Mouse (Mus musculus) lung, postnatal 0 days (tissue): ENCODE results near the gene Slc12a3. TPM values are rescaled to one million over a fixed set of nuclear protein-coding genes. Genes with fewer than 3 reads are reported as not detected.

Source experiments
- ATAC-seq: fragments of 200-750 bp; cut with Nextera tagmentation; 2 replicates; pipeline ENCODE4 v1.8.0; 2017; ENCODE audit warnings: moderate library complexity
- DNase-seq: peaks from one replicate; pipeline ENCODE4 v3.0.0-alpha.2; 2016; ENCODE audit warnings: low spot score
- H3K27ac ChIP-seq: fragments of 300-500 bp; sonication (generic); 2 replicates; pipeline ENCODE4 v1.5.1; 2014; ENCODE audit warnings: antibody characterized with exemption, mild to moderate bottlenecking, low read length, mixed read lengths
- H3K27me3 ChIP-seq: fragments of 300-500 bp; sonication (generic); replicated peaks from 2 replicates; pipeline ENCODE4 v1.6.1; 2014; ENCODE audit warnings: low read length, mixed read lengths; ENCODE audit not compliant: insufficient read depth
- H3K36me3 ChIP-seq: fragments of 300-500 bp; sonication (generic); 2 replicates; pipeline ENCODE4 v1.6.1; 2014; ENCODE audit warnings: low read length, mixed read lengths; ENCODE audit not compliant: insufficient read depth
- H3K4me1 ChIP-seq: fragments of 300-500 bp; sonication (generic); 2 replicates; pipeline ENCODE4 v1.6.1; 2014; ENCODE audit warnings: antibody characterized with exemption, low read depth, low read length, mixed read lengths; ENCODE audit not compliant: insufficient read depth
- H3K4me2 ChIP-seq: fragments of 300-500 bp; sonication (generic); replicated peaks from 2 replicates; pipeline ENCODE4 v1.6.1; 2014; ENCODE audit warnings: low read depth, mild to moderate bottlenecking, low read length, moderate library complexity, mixed read lengths
- H3K4me3 ChIP-seq: fragments of 300-500 bp; sonication (generic); 2 replicates; pipeline ENCODE4 v1.5.1; 2014; ENCODE audit warnings: low read depth, low read length
- H3K9ac ChIP-seq: fragments of 300-500 bp; sonication (generic); replicated peaks from 2 replicates; pipeline ENCODE4 v1.6.1; 2014; ENCODE audit warnings: low read depth, mild to moderate bottlenecking
- H3K9me3 ChIP-seq: fragments of 300-500 bp; sonication (generic); 2 replicates; pipeline ENCODE4 v1.6.1; 2016; ENCODE audit warnings: low read length, mixed read lengths
- CTCF ChIP-seq: IDR thresholded peaks from 2 replicates; pipeline ENCODE4 v1.5.1; 2016; ENCODE audit warnings: antibody characterized with exemption, mild to moderate bottlenecking
- EP300 ChIP-seq: IDR thresholded peaks from 2 replicates; pipeline ENCODE4 v1.6.1; 2016; ENCODE audit warnings: antibody characterized with exemption, mild to moderate bottlenecking, control low read depth
- WGBS: fragments of 180-500 bp; shearing (Covaris S2); extraction: QIAGEN DNeasy Blood & Tissue Kit; methylation state at CpG from one replicate; pipeline ENCODE4 v1.1.7; 2014; 5-methylcytosine and 5-hydroxymethylcytosine counted together
- polyA plus RNA-seq: library from polyadenylated mRNA; unstranded; fragments of >200 nt; fragmentation: Nextera tagmentation; extraction: Ambion mirVana; gene quantifications from 2 replicates; pipeline ENCODE4 v1.2.1, GENCODE M21; 2015

The Slc12a3 gene
- polyA plus RNA-seq, 1 experiment from 2014 or later, result 0.12 TPM

DNA sequence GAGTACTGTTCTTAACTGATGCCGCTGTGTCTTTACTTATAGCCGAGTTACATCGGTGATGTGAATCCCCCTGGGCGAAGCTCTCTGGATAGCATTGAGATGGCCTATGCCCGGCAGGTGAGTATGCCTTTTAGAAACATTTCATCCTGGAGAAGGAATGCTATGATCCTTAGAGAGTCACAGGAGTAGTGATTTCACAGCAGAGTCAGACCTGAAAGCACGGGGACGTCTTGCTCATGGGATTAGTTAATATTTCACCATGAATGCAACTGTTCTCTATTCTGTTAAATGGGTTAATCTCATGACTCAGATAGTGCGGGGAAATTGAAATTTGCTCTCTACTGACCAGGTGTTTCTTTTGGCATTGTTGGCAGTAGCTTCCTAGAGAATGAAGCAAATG lies 36.4 kb upstream of the Slc12a3 start:
- Histone ChIP-seq H3K4me2 (no peak overlapping the region), H3K4me1 (peaks cover 1% of the 10 kb centered on the region; the same call in 1 of the 2 replicates), H3K36me3 (no peaks in the 10 kb centered on the region), H3K27ac (no peak overlapping the region), H3K4me3 (no peak overlapping the region), H3K27me3 (no peaks in the 10 kb centered on the region), H3K9me3 (no peaks in the 10 kb centered on the region), H3K9ac (no peak overlapping the region)
- no peak for ATAC-seq
- TF ChIP-seq CTCF, result no peak
- TF ChIP-seq EP300, result no peak
- DNase-seq, result no peak
- 81% methylated on average over 8 of the region's 8 CpGs for WGBS

DNA sequence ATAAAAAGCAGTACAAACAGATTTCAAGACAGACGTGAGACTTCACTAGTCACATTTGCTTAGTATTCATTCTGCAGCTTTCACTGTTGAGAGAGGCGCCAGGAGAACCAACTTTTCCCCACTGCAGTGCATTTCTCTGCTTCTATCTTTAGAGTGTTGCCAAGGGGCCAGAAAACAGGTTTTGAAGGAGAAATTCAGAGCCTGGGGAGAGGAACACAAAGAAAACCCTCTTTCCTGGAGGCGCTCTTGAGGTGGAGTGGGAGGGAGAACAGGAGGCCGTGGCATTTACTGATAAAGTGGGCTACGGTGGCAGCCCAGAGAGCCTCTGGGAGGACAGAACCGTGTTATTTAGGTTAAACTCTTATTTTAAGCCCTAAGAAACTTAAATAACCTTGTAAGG lies 33.3 kb upstream of the Slc12a3 start:
- Histone ChIP-seq H3K4me2 (no peak overlapping the region), H3K4me3 (no peak overlapping the region), H3K4me1 (peaks cover 5% of the 10 kb centered on the region; the same call in 1 of the 2 replicates), H3K9me3 (no peaks in the 10 kb centered on the region), H3K36me3 (no peaks in the 10 kb centered on the region), H3K27me3 (no peaks in the 10 kb centered on the region), H3K27ac (peak overlapping the region; percentile 77), H3K9ac (no peak overlapping the region)
- TF ChIP-seq EP300 (no peak), CTCF (no peak)
- 52% methylated on average over 6 of the region's 6 CpGs for WGBS
- ATAC-seq, result peak; percentile 59
- peak; percentile 76 for DNase-seq

DNA sequence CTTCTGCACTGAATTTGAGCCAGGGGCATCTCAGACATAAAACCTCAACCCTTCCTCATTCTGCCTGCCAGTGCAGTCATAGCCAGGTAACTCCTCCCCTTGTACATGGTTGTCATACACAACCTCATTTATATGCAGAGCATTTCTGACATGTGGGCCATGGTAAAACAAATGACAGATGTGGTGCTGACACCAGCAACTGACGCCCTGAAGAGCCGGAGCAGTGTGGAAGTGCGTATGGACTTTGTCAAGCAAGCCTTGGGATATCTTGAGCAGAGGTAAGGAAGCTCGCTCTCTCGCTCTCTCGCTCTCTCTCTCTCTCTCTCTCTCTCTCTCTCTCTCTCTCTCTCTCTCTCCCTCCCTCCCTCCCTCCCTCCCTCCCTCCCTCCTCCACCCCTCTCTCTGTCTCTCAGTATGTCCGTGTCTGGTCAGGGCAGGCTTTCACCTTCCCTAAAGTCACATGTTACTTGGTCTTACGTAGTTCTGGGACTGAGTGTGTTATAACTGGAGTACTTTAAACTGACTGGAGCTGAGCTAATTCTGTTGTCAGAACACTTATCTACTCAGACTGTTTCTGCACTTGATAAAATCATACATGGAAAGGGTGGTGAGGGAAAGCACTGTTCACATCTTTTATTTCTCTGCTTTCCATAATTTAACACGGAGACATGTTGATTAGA lies 32.5 kb upstream of the Slc12a3 start:
- H3K4me2 ChIP-seq, result no peak overlapping the region
- H3K4me1 ChIP-seq, result peaks cover 5% of the 10 kb centered on the region; the same call in 1 of the 2 replicates
- no peaks in the 10 kb centered on the region for H3K9me3 ChIP-seq
- ATAC-seq, result peak; percentile 73
- 51% methylated on average over 9 of the region's 9 CpGs for WGBS
- H3K27ac ChIP-seq, result peak overlapping the region; percentile 77
- no peak for TF ChIP-seq CTCF
- 0 out of 2 replicates have a peak, but pooled peaks have one; percentile 45 for TF ChIP-seq EP300
- H3K4me3 ChIP-seq, result no peak overlapping the region
- H3K9ac ChIP-seq, result 0 out of 2 replicates have a peak overlapping the region, but pooled peaks have one; percentile 8
- DNase-seq, result peak; percentile 79
- no peaks in the 10 kb centered on the region for H3K27me3 ChIP-seq
- no peaks in the 10 kb centered on the region for H3K36me3 ChIP-seq

DNA sequence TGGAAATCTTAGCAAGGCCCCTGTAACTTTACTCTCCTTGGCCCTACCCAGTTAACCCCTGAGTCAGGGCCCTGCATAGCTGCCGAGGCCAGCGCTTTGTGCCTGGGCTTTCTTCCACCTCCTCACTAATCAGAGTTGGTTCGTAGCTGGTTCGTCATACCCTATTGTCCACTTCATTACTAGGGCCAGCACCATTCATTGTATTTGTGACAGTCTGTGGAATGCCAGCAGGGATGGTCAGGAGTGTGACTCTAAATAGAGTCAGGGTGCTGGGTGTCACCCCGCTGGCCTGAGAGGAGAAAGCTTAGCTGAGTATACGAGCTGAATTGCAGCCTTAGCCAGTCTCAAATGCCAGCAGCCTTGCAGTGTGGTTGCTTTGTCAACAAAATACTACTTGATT lies 31.9 kb upstream of the Slc12a3 start:
- H3K27me3 ChIP-seq, result no peaks in the 10 kb centered on the region
- no peak overlapping the region for H3K4me2 ChIP-seq
- no peaks in the 10 kb centered on the region for H3K36me3 ChIP-seq
- H3K4me3 ChIP-seq, result no peak overlapping the region
- ATAC-seq, result no peak
- DNase-seq, result no peak
- peak overlapping the region; percentile 77 for H3K27ac ChIP-seq
- 0 out of 2 replicates have a peak overlapping the region, but pooled peaks have one; percentile 8 for H3K9ac ChIP-seq
- peaks cover 8% of the 10 kb centered on the region; the same call in 1 of the 2 replicates for H3K4me1 ChIP-seq
- 56% methylated on average over 6 of the region's 6 CpGs for WGBS
- no peak for TF ChIP-seq EP300
- no peak for TF ChIP-seq CTCF
- H3K9me3 ChIP-seq, result no peaks in the 10 kb centered on the region

DNA sequence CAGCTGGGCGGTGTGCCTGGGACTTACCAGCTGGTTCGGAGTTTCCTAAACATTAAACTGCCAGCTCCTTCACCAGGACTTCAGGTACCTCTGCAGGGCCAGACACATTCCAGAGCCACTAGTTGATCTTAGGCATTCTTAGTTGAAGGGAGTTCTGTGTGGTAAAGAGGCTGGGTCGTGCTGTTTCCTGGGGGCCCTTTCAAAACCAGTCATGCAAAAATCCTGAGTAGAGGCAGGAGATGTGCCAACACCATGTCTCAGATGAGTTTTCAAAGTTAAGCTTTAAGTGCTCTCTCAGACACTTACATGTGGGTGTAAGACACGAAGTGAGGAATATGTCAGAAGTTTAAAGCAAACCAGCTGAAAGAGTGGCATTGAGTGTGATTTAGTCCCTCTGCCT lies 28.2 kb upstream of the Slc12a3 start:
- Histone ChIP-seq H3K4me3 (no peak overlapping the region), H3K9ac (no peak overlapping the region), H3K27ac (peak overlapping the region; percentile 71; the same call in 1 of the 2 replicates), H3K4me2 (no peak overlapping the region), H3K27me3 (no peaks in the 10 kb centered on the region), H3K4me1 (peaks cover 8% of the 10 kb centered on the region; the same call in 1 of the 2 replicates), H3K9me3 (no peaks in the 10 kb centered on the region), H3K36me3 (no peaks in the 10 kb centered on the region)
- WGBS, result 65% methylated on average over 4 of the region's 4 CpGs
- peak; percentile 74 for DNase-seq
- ATAC-seq, result peak; percentile 80
- no peak for TF ChIP-seq CTCF
- peak; percentile 53; the same call in 1 of the 2 replicates for TF ChIP-seq EP300

DNA sequence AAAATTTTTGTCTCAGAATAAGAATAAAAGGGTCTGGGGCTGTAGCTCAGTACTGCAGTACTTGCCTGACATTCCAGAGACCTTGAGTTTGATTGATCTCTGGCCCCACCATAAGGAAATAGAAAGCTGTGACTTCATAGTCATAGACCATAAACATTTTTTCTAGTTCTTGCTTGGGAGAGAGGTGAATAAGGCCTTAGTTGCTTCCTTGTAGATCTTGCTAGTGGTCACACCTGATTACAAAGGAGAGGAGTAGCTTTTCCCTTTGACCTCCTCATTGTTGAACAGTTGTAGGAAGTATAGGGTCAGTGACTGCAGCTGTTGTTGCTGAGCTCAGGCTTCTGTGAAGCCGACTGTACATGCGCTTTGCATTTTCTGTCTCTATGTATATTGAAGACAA lies 24.6 kb upstream of the Slc12a3 start:
- ATAC-seq (no peak), DNase-seq (no peak)
- Histone ChIP-seq H3K9me3 (no peaks in the 10 kb centered on the region), H3K4me2 (no peak overlapping the region), H3K4me1 (peaks cover 11% of the 10 kb centered on the region; the same call in 1 of the 2 replicates), H3K27ac (no peak overlapping the region), H3K36me3 (no peaks in the 10 kb centered on the region), H3K9ac (no peak overlapping the region), H3K4me3 (no peak overlapping the region), H3K27me3 (no peaks in the 10 kb centered on the region)
- WGBS, result 93% methylated on average over 2 of the region's 2 CpGs
- TF ChIP-seq EP300, result no peak
- no peak for TF ChIP-seq CTCF
